Mouse (Mus musculus): Measurements from ENCODE around the gene Pycard.

DNA sequence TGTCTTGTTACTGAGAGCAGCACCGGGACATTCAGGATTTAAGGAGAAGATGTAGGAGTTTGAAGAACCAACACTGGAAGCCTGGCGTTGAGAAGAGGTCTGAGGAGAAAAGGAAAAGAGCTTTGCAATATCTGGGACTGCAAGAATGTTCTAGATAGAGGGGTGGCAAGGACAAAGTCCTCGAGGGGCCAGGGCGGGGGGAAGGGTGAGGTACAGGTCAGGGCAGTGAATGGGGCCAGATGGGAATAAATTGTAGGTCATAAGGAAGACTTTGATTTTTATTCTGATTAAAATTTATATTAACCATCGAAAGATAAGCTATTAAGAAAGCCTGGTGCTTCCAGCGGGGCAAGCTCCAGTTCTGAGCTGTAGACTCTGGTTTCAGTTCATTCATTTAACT, 9.4 kb upstream of the Pycard start:
- no peak for TF ChIP-seq CTCF (IDR thresholded peaks at IDR 0.05; ENCODE audit: extremely low read depth, insufficient read depth, low read length)
- no peak for TF ChIP-seq POLR2A (IDR thresholded peaks at IDR 0.05; ENCODE audit: extremely low read depth, insufficient read depth, low read length)
